Mouse (Mus musculus): ENCODE data around the gene Gm28845. TPM values are rescaled to one million over a fixed set of nuclear protein-coding genes. Genes with fewer than 3 reads are reported as not detected.

The Gm28845 gene
- polyA plus RNA-seq (2014; fragmentation: Illumina TruSeq; extraction: RNeasy Lipid Tissue Mini Kit (QIAGEN cat#74804); ENCODE audit: low read depth, low replicate concordance) = not detected

GRCm38 (mm10) chr1:65119438-65119837 lies at the start of gene Gm28845:
TSS of gene Gm28845 (minus strand) at chr1:65119558.

GRCm38 (mm10) chr1:65122574-65123372 lies 3.4 kb upstream of the Gm28845 start, which contains the start of gene D630023F18Rik:
TSS of gene D630023F18Rik (minus strand) at chr1:65123214.

GRCm38 (mm10) chr1:65103273-65103672 lies 16.1 kb downstream of the Gm28845 start, which contains the start of gene Cryga:
TSS of gene Cryga (minus strand) at chr1:65103373.

GRCm38 (mm10) chr1:65082188-65082587 lies 37.2 kb downstream of the Gm28845 start, which contains the start of gene Crygb:
TSS of gene Crygb (minus strand) at chr1:65082288.

GRCm38 (mm10) chr1:65073589-65073988 lies 45.8 kb downstream of the Gm28845 start, which contains the start of gene Crygc:
TSS of gene Crygc (minus strand) at chr1:65073689.

GRCm38 (mm10) chr1:65063352-65063751 lies 56.0 kb downstream of the Gm28845 start, which contains the start of gene Crygd:
TSS of gene Crygd (minus strand) at chr1:65063452.

GRCm38 (mm10) chr1:65050952-65051351 lies 68.4 kb downstream of the Gm28845 start, which contains the start of gene Cryge:
TSS of gene Cryge (minus strand) at chr1:65051149.

Other genes with a start within 250 kb of the Gm28845 start
- 3.2 TPM for gene Plekhm3, start 162.7 kb downstream of the Gm28845 start, polyA plus RNA-seq (2014; fragmentation: Illumina TruSeq; extraction: RNeasy Lipid Tissue Mini Kit (QIAGEN cat#74804); ENCODE audit: low read depth, low replicate concordance)
- not detected for gene Akr1cl, start 86.8 kb downstream of the Gm28845 start, polyA plus RNA-seq (2014; fragmentation: Illumina TruSeq; extraction: RNeasy Lipid Tissue Mini Kit (QIAGEN cat#74804); ENCODE audit: low read depth, low replicate concordance)
- not detected for gene Cryge, start 68.4 kb downstream of the Gm28845 start, polyA plus RNA-seq (2014; fragmentation: Illumina TruSeq; extraction: RNeasy Lipid Tissue Mini Kit (QIAGEN cat#74804); ENCODE audit: low read depth, low replicate concordance)
- not detected for gene Crygd, start 56.1 kb downstream of the Gm28845 start, polyA plus RNA-seq (2014; fragmentation: Illumina TruSeq; extraction: RNeasy Lipid Tissue Mini Kit (QIAGEN cat#74804); ENCODE audit: low read depth, low replicate concordance)
- gene Crygc, start 45.9 kb downstream of the Gm28845 start, polyA plus RNA-seq (2014; fragmentation: Illumina TruSeq; extraction: RNeasy Lipid Tissue Mini Kit (QIAGEN cat#74804); ENCODE audit: low read depth, low replicate concordance) = not detected
- gene Crygb, start 37.3 kb downstream of the Gm28845 start, polyA plus RNA-seq (2014; fragmentation: Illumina TruSeq; extraction: RNeasy Lipid Tissue Mini Kit (QIAGEN cat#74804); ENCODE audit: low read depth, low replicate concordance) = not detected
- not detected for gene Cryga, start 16.2 kb downstream of the Gm28845 start, polyA plus RNA-seq (2014; fragmentation: Illumina TruSeq; extraction: RNeasy Lipid Tissue Mini Kit (QIAGEN cat#74804); ENCODE audit: low read depth, low replicate concordance)
- 0.91 TPM for gene D630023F18Rik, start 3.7 kb upstream of the Gm28845 start, polyA plus RNA-seq (2014; fragmentation: Illumina TruSeq; extraction: RNeasy Lipid Tissue Mini Kit (QIAGEN cat#74804); ENCODE audit: low read depth, low replicate concordance)
- gene Idh1, start 66.9 kb upstream of the Gm28845 start, polyA plus RNA-seq (2014; fragmentation: Illumina TruSeq; extraction: RNeasy Lipid Tissue Mini Kit (QIAGEN cat#74804); ENCODE audit: low read depth, low replicate concordance) = 330 TPM
- 21.1 TPM for gene Pikfyve, start 67.1 kb upstream of the Gm28845 start, polyA plus RNA-seq (2014; fragmentation: Illumina TruSeq; extraction: RNeasy Lipid Tissue Mini Kit (QIAGEN cat#74804); ENCODE audit: low read depth, low replicate concordance)
- not detected for gene Pth2r, start 162.5 kb upstream of the Gm28845 start, polyA plus RNA-seq (2014; fragmentation: Illumina TruSeq; extraction: RNeasy Lipid Tissue Mini Kit (QIAGEN cat#74804); ENCODE audit: low read depth, low replicate concordance)